Mouse (Mus musculus) B cell, adult 2 months (primary cell): ENCODE data around the gene Olfr1247.
"Not testable (repeated sequence)": the region's sequence is repeated elsewhere in the genome, so short reads cannot be mapped to it uniquely, and the experiment has no call there.

Experiments
- DNase-seq, 2 experiments: peaks; one replicate each; pipeline ENCODE4 v3.0.0; 2022

Gene Olfr1247

DNA sequence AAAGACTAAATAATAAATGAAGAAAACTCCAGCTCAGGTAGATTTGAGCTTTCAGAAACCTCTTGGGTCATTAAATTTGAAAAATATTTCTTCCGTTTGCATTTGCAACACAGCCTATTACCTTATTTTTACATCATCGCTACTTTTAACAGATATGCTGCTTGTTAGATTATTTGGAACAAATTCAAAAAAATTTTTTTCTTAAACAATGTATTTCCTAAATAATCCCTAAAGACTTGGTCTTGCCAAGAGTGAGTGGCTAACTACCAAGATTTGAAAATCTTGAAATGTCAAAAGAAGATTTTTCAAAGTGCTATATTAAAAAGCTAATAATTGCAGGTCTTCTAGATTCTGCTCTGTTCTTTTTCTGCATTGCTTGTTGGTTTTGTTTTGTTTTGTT, at the start of gene Olfr1247:
Gene Olfr1247, minus strand, starts transcription at position 101 of the 400 bp plus-strand sequence.
- no peak for DNase-seq

DNA sequence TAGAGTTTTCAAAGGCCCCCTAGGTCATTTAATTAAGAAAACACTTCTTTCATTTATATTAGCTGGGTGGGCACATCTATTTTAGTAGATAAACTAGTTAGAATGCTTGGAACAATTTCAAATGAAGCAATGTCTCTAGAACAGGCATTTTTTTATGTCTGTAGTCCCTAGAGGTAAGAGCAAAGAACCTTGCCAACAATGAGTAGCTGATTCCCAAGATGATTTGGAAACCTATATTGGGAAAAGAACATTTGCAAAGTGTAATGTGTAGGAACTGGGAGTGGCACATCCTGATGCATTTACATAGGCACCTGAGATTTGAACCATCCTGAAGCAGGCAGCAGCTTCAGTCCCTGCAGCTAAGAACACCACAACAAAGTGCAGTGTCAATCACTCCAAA, 47.4 kb upstream of the Olfr1247 start, which contains the start of gene Olfr1250:
Gene Olfr1250, minus strand, starts transcription at position 101 of the 400 bp plus-strand sequence.
- DNase-seq, result no peak

DNA sequence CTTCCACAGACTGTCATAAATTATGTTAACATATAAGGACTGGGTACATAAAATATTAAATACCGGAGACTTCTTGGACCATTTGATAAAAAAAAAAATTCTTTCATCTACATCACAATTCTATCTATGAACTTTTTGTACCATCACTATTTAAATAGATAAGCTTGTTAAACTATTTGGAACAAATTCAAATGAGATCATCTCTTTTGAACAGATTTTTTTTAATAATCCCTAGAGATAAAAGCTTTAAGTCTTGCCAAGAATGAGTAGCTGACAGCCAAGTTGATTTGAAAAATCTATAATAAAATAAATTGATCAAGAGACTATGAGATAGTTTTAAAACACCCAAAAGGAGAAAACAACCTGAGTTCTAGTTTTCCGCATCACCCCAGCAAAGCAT, 21.0 kb upstream of the Olfr1247 start, which contains the start of gene Olfr1249:
Gene Olfr1249, minus strand, starts transcription at position 101 of the 400 bp plus-strand sequence.
- DNase-seq, result no peak

DNA sequence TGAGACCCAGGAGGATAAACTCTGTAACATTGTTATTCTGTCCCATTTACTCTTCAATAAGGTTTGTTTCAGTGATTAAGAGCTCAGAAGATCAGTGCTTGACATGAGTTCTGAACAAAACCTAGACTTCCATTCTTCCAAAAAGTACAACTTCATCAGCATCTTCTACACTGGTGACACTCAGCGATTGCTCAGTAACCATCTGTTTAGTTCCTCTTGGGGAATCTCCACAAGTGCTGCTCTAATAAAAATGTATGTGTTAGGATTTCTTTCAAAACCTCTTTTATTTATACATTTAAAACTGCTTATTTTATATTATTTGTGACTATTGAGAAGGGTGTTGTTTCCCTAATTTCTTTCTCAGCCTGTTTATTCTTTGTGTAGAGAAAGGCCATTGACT, 4.2 kb upstream of the Olfr1247 start, which contains the start of gene Olfr1248:
Gene Olfr1248, minus strand, starts transcription at position 101 of the 400 bp plus-strand sequence.
- not testable (repeated sequence) for DNase-seq

DNA sequence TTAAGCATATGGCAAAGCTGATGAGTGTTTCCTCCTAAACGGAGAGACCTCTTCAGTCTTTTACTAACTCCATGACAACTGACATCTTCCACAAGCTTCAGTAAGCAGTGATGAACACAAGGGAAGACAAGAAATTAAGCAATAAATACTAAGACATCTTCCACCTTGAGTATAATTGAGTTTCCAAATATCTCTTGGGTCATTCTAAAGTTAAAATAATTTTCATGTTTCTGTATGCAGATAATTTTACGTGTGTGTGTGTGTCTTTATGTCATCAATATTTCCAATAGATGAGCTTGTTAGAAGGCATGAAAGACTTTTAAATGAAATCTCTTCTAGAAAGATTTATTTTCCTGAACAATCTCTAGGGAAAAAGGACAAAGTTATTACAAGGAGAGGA, 20.9 kb downstream of the Olfr1247 start, which contains the start of gene Olfr1246:
Gene Olfr1246, minus strand, starts transcription at position 101 of the 400 bp plus-strand sequence.
- no peak for DNase-seq

DNA sequence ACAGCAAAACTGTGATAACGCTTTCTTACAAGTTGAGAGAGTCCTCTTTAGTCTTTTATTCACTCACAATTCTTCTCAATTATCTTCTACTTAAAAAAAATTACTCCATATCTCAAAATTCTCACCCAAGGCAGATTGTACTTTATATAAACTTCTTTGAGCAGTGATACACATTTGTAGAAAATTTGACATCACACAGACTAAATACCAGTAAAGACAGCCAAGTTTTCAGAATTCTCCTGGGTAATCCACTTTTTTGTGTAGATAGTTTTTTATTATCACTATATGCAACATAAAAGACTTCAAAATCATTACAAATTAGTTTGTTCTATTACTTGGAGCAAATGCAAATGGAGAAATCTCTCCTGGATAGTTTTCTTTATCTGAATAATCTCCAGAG, 35.6 kb downstream of the Olfr1247 start, which contains the start of gene Olfr1245:
Gene Olfr1245, minus strand, starts transcription at position 101 of the 400 bp plus-strand sequence.
- DNase-seq, result no peak

DNA sequence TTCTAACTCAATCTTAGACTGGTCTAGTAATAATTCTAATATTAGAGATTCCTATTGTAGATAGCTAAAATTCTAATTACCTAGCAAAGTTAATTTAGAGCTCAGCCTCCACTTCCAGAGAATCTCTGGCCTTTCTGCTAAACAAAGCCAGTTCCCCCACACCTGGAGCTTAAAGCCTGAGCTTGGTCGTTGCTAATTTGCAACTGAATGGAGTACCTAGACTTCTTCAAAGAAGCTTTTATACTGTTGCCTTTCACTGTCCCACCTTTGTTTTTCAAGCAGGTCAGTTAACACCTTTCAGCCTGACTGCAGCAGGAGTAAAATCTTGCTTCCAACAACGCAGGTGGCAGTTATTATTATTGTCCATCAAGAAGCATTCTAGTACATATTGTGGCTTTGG, 51.2 kb downstream of the Olfr1247 start:
- DNase-seq, result not testable (repeated sequence)
